Mouse (Mus musculus) frontal cortex, postnatal 14 days (tissue): ENCODE measurements around the gene Unkl.

Experiments used
- DNase-seq, 2 experiments: peaks; one replicate each; pipeline ENCODE4 v3.0.0; 2022; ENCODE audit warnings: low spot score in 2 of 2

The Unkl gene

GRCm38 (mm10) chr17:25255110-25255509, 66.9 kb downstream of the Unkl start:
- DNase-seq: no peak

GRCm38 (mm10) chr17:25256140-25256754, 68.0 kb downstream of the Unkl start, which contains the start of gene Baiap3:
Gene Baiap3 (minus strand): TSS chr17:25256364.
- no peak for DNase-seq

- no peak for DNase-seq
Measured at GRCm38 (mm10) chr17:25257804-25258261, 69.6 kb downstream of the Unkl start.

GRCm38 (mm10) chr17:25264453-25264852, 76.3 kb downstream of the Unkl start:
- no peak for DNase-seq

GRCm38 (mm10) chr17:25270795-25271335, 82.7 kb downstream of the Unkl start:
- DNase-seq: no peak

GRCm38 (mm10) chr17:25272326-25272725, 84.1 kb downstream of the Unkl start:
- DNase-seq: no peak

- DNase-seq: peak in 1 of 2 experiments; percentile 88
Measured at GRCm38 (mm10) chr17:25272951-25273705, 84.9 kb downstream of the Unkl start.

- DNase-seq: peak; percentile 91 to 96
Measured at GRCm38 (mm10) chr17:25273706-25274501, 85.7 kb downstream of the Unkl start.

- no peak for DNase-seq
Measured at GRCm38 (mm10) chr17:25274571-25275346, 86.6 kb downstream of the Unkl start, which contains the start of gene Ube2i. Gene Ube2i (minus strand): TSS chr17:25274622.

- DNase-seq: no peak
Measured at GRCm38 (mm10) chr17:25275833-25276232, 87.6 kb downstream of the Unkl start.

GRCm38 (mm10) chr17:25282133-25282532, 93.9 kb downstream of the Unkl start:
- no peak for DNase-seq
